Mouse (Mus musculus) NIH3T3 (cell line): ENCODE results near the gene Mrpl16.

Experiments used
- DNase-seq: peaks from one replicate; pipeline ENCODE4 v3.0.0-alpha.2; 2012; ENCODE audit warnings: low read depth

The Mrpl16 gene

DNA sequence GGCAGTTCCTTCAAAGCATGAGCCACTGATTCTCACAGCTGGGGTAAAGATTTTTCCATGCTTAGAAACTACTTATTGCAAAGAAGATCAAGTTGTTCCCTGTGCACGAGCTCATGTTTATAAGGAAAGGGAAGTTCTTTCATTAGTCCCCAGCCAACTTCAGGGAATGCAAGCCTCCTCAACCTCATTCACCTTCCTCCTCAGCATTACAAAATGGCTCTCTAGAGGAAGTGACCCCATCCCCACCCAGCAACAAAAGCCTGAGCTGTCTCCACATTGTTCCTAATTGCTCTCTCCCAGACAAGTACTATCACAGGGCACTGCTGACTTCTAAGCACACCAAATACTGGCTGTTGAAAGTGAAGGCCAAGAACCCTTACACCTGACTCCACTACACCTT is 34.2 kb downstream of the Mrpl16 start:
- DNase-seq = no peak

DNA sequence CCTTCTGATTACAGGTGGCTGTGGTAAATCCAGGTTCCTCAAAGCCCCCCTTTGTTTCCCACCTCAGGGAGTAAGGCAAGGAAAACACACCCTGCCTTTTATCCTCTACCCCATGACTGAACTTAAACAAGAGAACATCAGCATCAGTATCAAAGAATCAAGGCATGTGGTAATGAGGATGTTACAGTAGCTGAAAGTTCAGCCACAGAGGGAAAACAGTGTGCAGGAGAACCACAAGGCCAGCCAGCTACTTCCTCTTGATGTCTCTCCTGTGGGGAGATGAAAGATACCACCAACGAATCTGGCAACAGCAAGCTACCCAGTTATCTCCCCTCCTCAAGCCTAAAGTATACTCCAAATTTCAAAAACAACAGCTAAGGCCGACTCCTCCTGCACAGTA is 37.1 kb downstream of the Mrpl16 start:
- DNase-seq = no peak

DNA sequence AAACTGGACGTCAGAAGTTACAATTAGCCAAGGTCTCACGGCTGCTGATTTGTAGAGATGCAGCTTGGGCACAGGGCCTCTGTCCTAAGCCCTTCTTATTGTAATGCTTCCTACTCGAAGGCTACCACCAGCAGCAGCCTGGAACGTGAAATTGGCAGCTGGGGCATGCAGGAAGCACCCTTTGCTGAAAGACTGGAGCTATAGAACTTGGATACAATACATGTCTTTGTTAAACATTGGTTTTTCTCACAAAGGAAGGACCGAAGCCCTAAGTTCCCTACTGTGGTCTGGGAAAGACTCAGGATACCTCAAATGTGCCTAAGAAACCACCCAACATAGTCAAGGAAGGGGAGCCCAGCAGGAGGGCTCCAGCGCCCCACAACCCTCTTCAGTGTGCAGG is 37.6 kb downstream of the Mrpl16 start:
- DNase-seq = no peak

GRCm38 (mm10) chr19:11808452-11808851 is 38.3 kb downstream of the Mrpl16 start:
- DNase-seq = no peak

DNA sequence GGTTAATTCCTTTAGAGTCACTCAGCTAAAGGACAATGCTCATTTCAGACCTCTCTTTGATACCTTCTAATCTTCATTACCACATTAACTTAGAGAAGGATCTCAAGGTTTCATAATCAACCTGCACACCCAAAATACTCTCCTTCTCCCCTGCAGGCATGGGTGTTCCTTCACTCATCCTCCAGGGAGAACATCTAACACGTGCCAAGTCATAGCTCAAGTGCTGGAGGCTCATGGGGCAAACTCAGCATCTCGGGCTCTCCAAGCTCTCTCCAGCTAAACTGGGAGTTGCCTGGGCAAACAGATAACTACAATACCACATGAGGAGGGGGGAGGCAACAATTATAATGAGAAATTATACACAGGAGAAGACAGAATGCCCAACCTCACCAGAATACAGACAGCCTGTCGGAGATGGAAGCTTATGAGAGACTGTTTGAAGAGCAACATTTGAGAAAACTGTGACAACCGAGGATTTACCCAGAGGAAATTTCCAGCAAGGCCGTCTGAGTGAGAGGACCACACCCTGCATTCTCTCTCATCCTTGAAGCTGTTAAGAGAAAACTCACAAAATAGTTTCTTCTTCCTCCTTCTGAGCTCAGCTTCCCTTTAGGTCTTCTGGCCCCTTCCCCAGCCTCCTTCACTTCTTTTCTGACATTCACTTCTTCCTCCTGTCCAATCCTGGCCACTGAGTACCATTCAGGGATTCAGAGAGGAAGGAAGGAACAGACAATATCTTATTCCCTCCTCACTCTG is 40.0 kb downstream of the Mrpl16 start:
- DNase-seq = peak; percentile 71

GRCm38 (mm10) chr19:11810856-11811255 is 40.7 kb downstream of the Mrpl16 start:
- DNase-seq = peak; percentile 82

DNA sequence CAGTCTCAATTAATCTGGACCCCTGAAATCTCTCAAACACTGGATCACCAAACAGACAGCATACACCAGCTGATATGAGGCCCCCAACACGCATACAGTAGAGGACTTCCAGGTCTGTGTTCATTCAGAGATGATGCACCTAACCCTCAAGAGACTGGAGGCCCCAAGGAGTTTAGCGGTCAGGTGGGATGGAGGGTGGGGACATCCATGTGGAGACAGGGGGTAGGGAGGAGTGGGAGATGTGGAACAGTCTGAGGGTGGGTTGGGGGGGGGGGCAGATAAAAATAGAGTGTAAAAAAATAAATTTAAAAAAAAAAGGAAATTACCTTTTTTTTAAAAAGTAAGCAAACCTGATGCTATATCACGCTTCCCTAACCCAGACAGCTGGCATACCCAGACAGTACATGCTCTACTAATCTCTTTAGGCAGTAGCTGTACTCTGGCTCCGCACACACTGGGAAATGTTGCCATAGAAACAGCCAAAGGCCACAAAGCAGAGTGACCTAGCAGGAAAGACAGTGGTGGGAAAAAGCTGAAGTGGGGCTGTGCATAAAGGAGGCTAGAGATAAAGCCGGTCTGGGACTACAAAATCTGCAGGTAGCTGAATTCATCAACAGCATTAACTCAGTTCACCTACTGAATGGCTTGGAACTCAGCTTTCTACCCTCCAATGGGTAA is 41.6 kb downstream of the Mrpl16 start:
- DNase-seq = no peak

GRCm38 (mm10) chr19:11813136-11813535 is 42.9 kb downstream of the Mrpl16 start:
- DNase-seq = peak; percentile 82

GRCm38 (mm10) chr19:11813649-11814048 is 43.5 kb downstream of the Mrpl16 start:
- no peak for DNase-seq

DNA sequence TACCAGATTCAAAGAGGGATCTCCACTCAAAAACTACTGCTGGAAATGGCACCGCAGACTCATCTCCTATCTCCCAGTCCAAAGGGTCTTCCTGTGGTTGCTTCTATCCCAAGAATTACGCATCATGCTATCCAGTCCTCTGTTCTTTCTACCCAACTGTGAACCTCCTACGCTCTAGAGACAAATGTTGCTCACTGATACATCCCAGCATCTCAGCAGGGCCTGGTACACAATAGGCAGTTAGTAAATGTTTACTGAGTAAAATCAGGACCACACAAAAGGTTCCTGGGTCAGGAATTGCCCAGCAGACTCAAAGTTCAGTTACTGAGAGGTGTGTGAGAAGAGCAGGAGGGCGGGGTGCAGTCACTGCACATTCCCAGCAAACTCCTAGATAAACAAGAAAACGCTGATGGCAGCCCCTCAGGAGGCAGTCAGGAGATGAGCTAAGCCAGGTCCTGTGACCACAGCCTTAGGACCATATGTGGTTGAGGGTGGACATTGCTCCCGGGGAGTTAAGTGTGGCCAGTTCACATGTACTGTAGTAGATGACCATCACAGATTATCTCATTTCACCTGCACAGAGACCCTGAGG is 44.6 kb downstream of the Mrpl16 start:
- no peak for DNase-seq

DNA sequence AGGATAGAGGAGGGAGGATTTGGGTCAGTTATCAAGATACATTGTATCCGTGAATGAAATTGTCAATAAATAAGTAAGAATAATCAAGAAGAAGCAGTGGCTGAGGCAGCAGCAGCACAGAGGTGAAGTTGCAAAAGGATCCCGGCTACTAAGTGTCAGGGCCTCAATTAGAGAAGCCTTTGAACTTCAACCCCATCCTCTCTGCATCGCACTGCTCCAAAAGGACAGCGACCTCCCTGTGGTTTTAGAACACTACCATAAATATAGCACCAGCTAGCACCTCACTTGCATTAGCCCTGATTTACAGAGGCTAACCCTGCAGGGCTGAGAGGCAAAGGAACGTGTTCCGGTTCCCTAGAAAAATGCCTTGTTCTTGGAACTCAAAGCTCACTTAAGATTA is 46.5 kb downstream of the Mrpl16 start:
- DNase-seq = no peak

DNA sequence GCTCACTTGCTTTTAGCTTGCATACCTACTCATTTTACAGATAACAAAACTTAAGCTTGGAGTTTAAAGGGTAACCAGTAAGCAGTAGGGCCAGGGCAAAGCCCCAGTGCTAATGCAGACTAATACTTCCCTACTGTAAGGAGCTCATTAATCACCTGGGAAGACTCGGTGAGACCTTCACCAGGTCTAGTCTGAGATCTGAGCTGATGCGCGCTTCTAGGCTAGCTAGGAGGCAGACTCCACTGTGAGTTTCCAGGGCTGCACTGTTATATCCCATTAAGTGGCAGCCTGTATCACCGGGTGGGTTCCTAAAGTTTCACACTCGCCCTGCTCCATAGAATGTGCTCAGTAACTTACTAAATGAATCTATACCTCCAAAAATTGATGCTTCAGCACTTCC is 47.4 kb downstream of the Mrpl16 start:
- DNase-seq = peak; percentile 38

- DNase-seq = peak; percentile 84
These were observed 48.3 kb downstream of the Mrpl16 start for GRCm38 (mm10) chr19:11818199-11819142.

DNA sequence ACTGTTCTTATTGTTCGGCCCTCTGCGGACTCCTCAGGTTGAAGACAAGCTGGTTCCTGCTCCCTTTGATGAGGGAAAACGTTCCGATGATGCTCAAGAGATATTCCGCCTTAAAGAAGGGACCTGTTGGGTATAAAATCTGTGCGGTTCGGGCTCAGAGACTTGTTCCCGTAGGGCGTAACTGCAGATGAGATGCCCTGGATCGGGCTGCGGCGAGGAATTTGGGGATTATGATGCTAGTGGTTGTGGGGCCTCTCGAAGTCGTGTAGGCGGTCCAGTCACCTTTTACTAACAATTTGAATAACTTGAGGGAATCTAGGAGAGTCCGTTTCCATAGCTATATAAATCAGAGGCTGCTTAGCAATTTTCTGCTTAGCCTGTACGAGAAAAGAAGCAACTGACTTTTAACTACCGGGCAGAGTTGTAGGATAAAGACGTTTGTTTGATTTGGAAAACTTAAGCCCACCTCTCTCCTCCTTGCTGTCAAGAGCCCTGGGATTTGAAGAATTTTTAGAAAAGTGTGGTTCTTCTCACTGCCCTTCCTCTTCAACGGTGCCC is 49.0 kb downstream of the Mrpl16 start, which contains the start of gene Stx3:
Stx3 (minus strand) TSS at position 261 of the 558 bp plus-strand sequence.
- DNase-seq = peak; percentile 50

GRCm38 (mm10) chr19:11819800-11820199 is 49.6 kb downstream of the Mrpl16 start:
- DNase-seq = peak; percentile 94

DNA sequence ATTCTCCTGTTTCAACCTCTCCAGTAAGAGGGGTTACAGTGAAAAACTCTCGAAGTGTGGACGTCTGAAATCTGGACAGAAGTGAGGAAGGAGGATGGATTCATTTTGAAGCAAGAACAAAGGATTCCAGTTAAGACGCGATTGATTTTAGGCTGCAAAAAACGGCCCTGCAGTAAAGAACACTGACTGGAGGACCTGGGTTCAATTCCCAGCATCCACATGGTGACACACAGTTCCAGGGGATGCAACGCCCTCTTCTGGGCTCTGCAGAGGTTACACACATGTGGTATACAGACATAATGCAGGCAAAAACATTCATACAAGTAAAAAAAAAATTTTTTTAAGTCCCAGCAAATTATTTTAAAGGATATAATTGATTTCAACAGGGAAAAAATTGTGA is 50.0 kb downstream of the Mrpl16 start:
- DNase-seq = peak; percentile 50

GRCm38 (mm10) chr19:11823346-11824065 is 53.3 kb downstream of the Mrpl16 start:
- no peak for DNase-seq
